Mouse (Mus musculus) gastrocnemius, adult 2 months (tissue): Measurements from ENCODE around the gene Tmem200a. TPM values are rescaled to one million over a fixed set of nuclear protein-coding genes. Genes with fewer than 3 reads are reported as not detected.

Experiments used
- DNase-seq: peaks from one replicate; pipeline ENCODE4 v3.0.0; 2022
- H3K27ac ChIP-seq: fragments of 200-600 bp; 2 replicates; pipeline ENCODE4 v1.8.1; 2022; ENCODE audit warnings: mild to moderate bottlenecking
- H3K4me3 ChIP-seq: fragments of 200-600 bp; 2 replicates; pipeline ENCODE4 v1.8.1; 2022; ENCODE audit warnings: mild to moderate bottlenecking, moderate library complexity
- CTCF ChIP-seq: fragments of 200-600 bp; IDR thresholded peaks from 2 replicates; pipeline ENCODE4 v1.8.1; 2022; ENCODE audit warnings: antibody characterized with exemption, mild to moderate bottlenecking, moderate library complexity
- intact Hi-C: fragments of 180-260 bp; cut with DNase I; formaldehyde crosslinking; loops from one replicate; pipeline ENCODE4 v1.15.1; 2025
- long read RNA-seq, 2 experiments: library from polyadenylated mRNA; stranded (forward); transcript quantifications; one replicate each; pipeline ENCODE4 v2.0.0; 2021
- total RNA-seq, 2 experiments: library from RNA; stranded (reverse); gene quantifications; 2 replicates each; pipeline ENCODE4 v1.2.3; 2021

Gene Tmem200a
- under 1 TPM in 1 of 2 experiments, not detected in 1; 0.81 TPM for total RNA-seq
- long read RNA-seq, experiment 1, partial matches to known transcripts = 0 of 1 reads
- long read RNA-seq, experiment 1, other reads (novel, unspliced or antisense) = 0 of 1 reads
- long read RNA-seq, experiment 2 = 0 reads

GRCm38 (mm10) chr10:26078521-26079142, at the start of gene Tmem200a:
TSS of gene Tmem200a (minus strand) at chr10:26079052.
- no peak within 1 kb of the TSS for H3K27ac ChIP-seq
- intact Hi-C loops = loop anchor here (5.0 kb wide), 1 partner anchor 396 kb away; no protein-coding TSS in a partner anchor
- peak; percentile 32 for DNase-seq
- H3K4me3 ChIP-seq = peak within 1 kb of the TSS; percentile 72
- peak; percentile 65 for TF ChIP-seq CTCF

GRCm38 (mm10) chr10:26119822-26120183, 41.0 kb upstream of the Tmem200a start:
- intact Hi-C loops = no loop called here
- Histone ChIP-seq H3K27ac (no peak overlapping the region), H3K4me3 (no peak overlapping the region)
- no peak for TF ChIP-seq CTCF
- DNase-seq = no peak

GRCm38 (mm10) chr10:26119067-26119821, 40.4 kb upstream of the Tmem200a start:
- no peak overlapping the region for H3K27ac ChIP-seq
- no peak for DNase-seq
- H3K4me3 ChIP-seq = no peak overlapping the region
- TF ChIP-seq CTCF = no peak
- intact Hi-C loops = no loop called here

- DNase-seq = no peak
- no peak overlapping the region for H3K27ac ChIP-seq
- H3K4me3 ChIP-seq = no peak overlapping the region
- TF ChIP-seq CTCF = no peak
- intact Hi-C loops = no loop called here
These were observed 35.6 kb upstream of the Tmem200a start for GRCm38 (mm10) chr10:26114409-26114808.

- no peak for TF ChIP-seq CTCF
- no peak overlapping the region for H3K27ac ChIP-seq
- H3K4me3 ChIP-seq = no peak overlapping the region
- intact Hi-C loops = no loop called here
- no peak for DNase-seq
These were observed 24.6 kb upstream of the Tmem200a start for GRCm38 (mm10) chr10:26103330-26103982.

GRCm38 (mm10) chr10:26082081-26082480, 3.2 kb upstream of the Tmem200a start:
- no peak for TF ChIP-seq CTCF
- no peak for DNase-seq
- no peak overlapping the region for H3K4me3 ChIP-seq
- intact Hi-C loops = no loop called here
- H3K27ac ChIP-seq = no peak overlapping the region

GRCm38 (mm10) chr10:26079678-26080077, 826 bp upstream of the Tmem200a start:
- intact Hi-C loops = loop anchor here (5.0 kb wide), 1 partner anchor 397 kb away; no protein-coding TSS in a partner anchor
- DNase-seq = no peak
- no peak for TF ChIP-seq CTCF
- no peak overlapping the region for H3K4me3 ChIP-seq
- no peak overlapping the region for H3K27ac ChIP-seq

- peak; percentile 14 for DNase-seq
- intact Hi-C loops = loop anchor here (5.0 kb wide), 1 partner anchor 396 kb away; no protein-coding TSS in a partner anchor
- Histone ChIP-seq H3K27ac (no peak within 1 kb of the TSS), H3K4me3 (peak within 1 kb of the TSS; percentile 72)
- TF ChIP-seq CTCF = no peak
These were observed 976 bp downstream of the Tmem200a start, which contains the start of gene Gm9767 for GRCm38 (mm10) chr10:26077671-26078481. TSS of gene Gm9767 (plus strand) at chr10:26078255.

- no peak overlapping the region for H3K27ac ChIP-seq
- TF ChIP-seq CTCF = no peak
- no peak for DNase-seq
- intact Hi-C loops = loop anchor here (5.0 kb wide), 1 partner anchor 395 kb away; no protein-coding TSS in a partner anchor
- H3K4me3 ChIP-seq = no peak overlapping the region
These were observed 1.9 kb downstream of the Tmem200a start for GRCm38 (mm10) chr10:26076949-26077348.

GRCm38 (mm10) chr10:26071986-26072385, 6.9 kb downstream of the Tmem200a start:
- H3K27ac ChIP-seq = no peak overlapping the region
- no peak for DNase-seq
- TF ChIP-seq CTCF = no peak
- intact Hi-C loops = no loop called here
- no peak overlapping the region for H3K4me3 ChIP-seq

- H3K27ac ChIP-seq = no peak overlapping the region
- no peak for TF ChIP-seq CTCF
- intact Hi-C loops = no loop called here
- H3K4me3 ChIP-seq = no peak overlapping the region
- no peak for DNase-seq
These were observed 15.8 kb downstream of the Tmem200a start for GRCm38 (mm10) chr10:26063071-26063470.

GRCm38 (mm10) chr10:26059662-26060307, 19.1 kb downstream of the Tmem200a start:
- Histone ChIP-seq H3K27ac (no peak overlapping the region), H3K4me3 (no peak overlapping the region)
- intact Hi-C loops = no loop called here
- no peak for TF ChIP-seq CTCF
- DNase-seq = no peak
